Mouse (Mus musculus): ENCODE results near the gene Tasp1. TPM values are rescaled to one million over a fixed set of nuclear protein-coding genes. Genes with fewer than 3 reads are reported as not detected.
A peak's percentile ranks its signal among the peaks of the same experiment; 100 is the strongest.
"Not testable (repeated sequence)": the region's sequence is repeated elsewhere in the genome, so short reads cannot be mapped to it uniquely, and the experiment has no call there.

Tasp1 gene
- polyA plus RNA-seq, 1 experiment from 2014 or later = 20.5 TPM

GRCm38 (mm10) chr2:140093433-140093832, 26.8 kb upstream of the Tasp1 start:
- DNase-seq (ENCODE audit: low spot score) (no peak), ATAC-seq (ENCODE audit: low FRiP score) (no peak)
- no peaks in the 10 kb centered on the region for H3K9me3 ChIP-seq (ENCODE audit: control insufficient read depth, low read length)
- H3K27ac ChIP-seq = no peak overlapping the region
- WGBS = 93% methylated on average over 5 of the region's 5 CpGs
- no peak overlapping the region for H3K4me3 ChIP-seq (replicated peaks; ENCODE audit: low read length)
- no peak overlapping the region for H3K4me2 ChIP-seq (replicated peaks)
- no peak overlapping the region for H3K9ac ChIP-seq
- no peaks in the 10 kb centered on the region for H3K27me3 ChIP-seq (ENCODE audit: control insufficient read depth, insufficient read depth, low read length)
- H3K36me3 ChIP-seq (replicated peaks; ENCODE audit: control insufficient read depth, insufficient read depth) = no peaks in the 10 kb centered on the region
- no peaks in the 10 kb centered on the region for H3K4me1 ChIP-seq (replicated peaks; ENCODE audit: control insufficient read depth, insufficient read depth, low read length)

DNA sequence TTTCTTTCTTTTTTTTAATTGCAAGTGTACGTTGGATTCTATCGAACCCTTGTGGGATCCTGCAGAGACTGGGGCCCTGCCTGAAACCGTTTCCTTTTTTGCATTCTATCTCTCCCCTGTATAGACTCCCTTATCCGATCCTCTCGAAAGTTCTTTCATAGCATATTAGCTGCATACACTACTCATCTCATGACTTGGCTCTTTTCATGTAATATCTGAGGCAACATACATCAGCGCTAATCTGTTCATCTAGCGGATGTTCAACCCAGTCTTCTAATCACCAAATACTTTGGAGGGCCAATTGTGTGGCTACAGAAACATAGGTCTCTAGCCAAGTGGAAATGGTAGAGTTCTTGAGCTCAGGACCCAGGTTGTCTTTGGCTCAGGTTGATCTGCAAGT, 17.6 kb upstream of the Tasp1 start:
- Histone ChIP-seq H3K27ac (no peak overlapping the region), H3K4me1 (replicated peaks; ENCODE audit: control insufficient read depth, insufficient read depth, low read length) (no peaks in the 10 kb centered on the region), H3K4me2 (replicated peaks) (no peak overlapping the region), H3K9me3 (ENCODE audit: control insufficient read depth, low read length) (no peaks in the 10 kb centered on the region), H3K4me3 (replicated peaks; ENCODE audit: low read length) (no peak overlapping the region), H3K27me3 (ENCODE audit: control insufficient read depth, insufficient read depth, low read length) (no peaks in the 10 kb centered on the region), H3K36me3 (replicated peaks; ENCODE audit: control insufficient read depth, insufficient read depth) (no peaks in the 10 kb centered on the region), H3K9ac (no peak overlapping the region)
- no peak for DNase-seq (ENCODE audit: low spot score)
- no peak for ATAC-seq (ENCODE audit: low FRiP score)
- WGBS = 96% methylated on average over 7 of the region's 7 CpGs

GRCm38 (mm10) chr2:140080747-140081577, 14.4 kb upstream of the Tasp1 start:
- 91% methylated on average over 11 of the region's 11 CpGs for WGBS

DNA sequence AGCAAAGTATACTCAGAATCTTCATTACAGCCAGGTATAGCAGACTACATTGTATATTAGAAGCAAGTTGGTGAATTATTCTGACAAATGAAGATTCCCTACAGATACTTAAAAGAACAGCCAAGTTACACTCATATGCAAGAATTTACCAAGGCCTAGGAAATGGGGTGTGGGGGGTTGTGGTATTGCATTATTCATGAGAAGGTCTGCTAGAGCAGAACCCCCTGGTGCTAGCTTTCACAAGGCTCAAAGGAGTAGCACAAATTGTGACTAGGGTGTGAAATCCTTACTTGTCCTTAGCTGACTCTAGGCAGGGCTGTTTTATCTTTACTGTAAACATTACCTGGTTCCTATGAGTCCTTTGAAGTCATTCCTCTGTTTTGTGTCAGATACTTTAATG, 12.7 kb upstream of the Tasp1 start:
- not testable (repeated sequence) for DNase-seq (ENCODE audit: low spot score); ATAC-seq (ENCODE audit: low FRiP score); H3K9me3 ChIP-seq (ENCODE audit: control insufficient read depth, low read length); H3K36me3 ChIP-seq (replicated peaks; ENCODE audit: control insufficient read depth, insufficient read depth); H3K9ac ChIP-seq; H3K4me3 ChIP-seq (replicated peaks; ENCODE audit: low read length); H3K27ac ChIP-seq; H3K4me2 ChIP-seq (replicated peaks); H3K4me1 ChIP-seq (replicated peaks; ENCODE audit: control insufficient read depth, insufficient read depth, low read length); H3K27me3 ChIP-seq (ENCODE audit: control insufficient read depth, insufficient read depth, low read length)

More at GRCm38 (mm10) chr2:140080747-140081577, 14.4 kb upstream of the Tasp1 start:
- Histone ChIP-seq H3K9ac (no peak overlapping the region), H3K9me3 (ENCODE audit: control insufficient read depth, low read length) (no peaks in the 10 kb centered on the region), H3K27ac (no peak overlapping the region), H3K4me1 (replicated peaks; ENCODE audit: control insufficient read depth, insufficient read depth, low read length) (no peaks in the 10 kb centered on the region), H3K36me3 (replicated peaks; ENCODE audit: control insufficient read depth, insufficient read depth) (no peaks in the 10 kb centered on the region), H3K27me3 (ENCODE audit: control insufficient read depth, insufficient read depth, low read length) (no peaks in the 10 kb centered on the region), H3K4me2 (replicated peaks) (no peak overlapping the region), H3K4me3 (replicated peaks; ENCODE audit: low read length) (no peak overlapping the region)
- ATAC-seq (ENCODE audit: low FRiP score) = no peak
- no peak for DNase-seq (ENCODE audit: low spot score)

- Histone ChIP-seq H3K9ac (no peak overlapping the region), H3K36me3 (replicated peaks; ENCODE audit: control insufficient read depth, insufficient read depth) (no peaks in the 10 kb centered on the region), H3K4me1 (replicated peaks; ENCODE audit: control insufficient read depth, insufficient read depth, low read length) (no peaks in the 10 kb centered on the region), H3K27me3 (ENCODE audit: control insufficient read depth, insufficient read depth, low read length) (no peaks in the 10 kb centered on the region), H3K9me3 (ENCODE audit: control insufficient read depth, low read length) (no peaks in the 10 kb centered on the region), H3K4me3 (replicated peaks; ENCODE audit: low read length) (no peak overlapping the region), H3K27ac (no peak overlapping the region), H3K4me2 (replicated peaks) (no peak overlapping the region)
- no peak for ATAC-seq (ENCODE audit: low FRiP score)
- DNase-seq (ENCODE audit: low spot score) = no peak
- WGBS = 52% methylated on average over 6 of the region's 6 CpGs
These were observed 12.1 kb upstream of the Tasp1 start for GRCm38 (mm10) chr2:140078600-140079280.

DNA sequence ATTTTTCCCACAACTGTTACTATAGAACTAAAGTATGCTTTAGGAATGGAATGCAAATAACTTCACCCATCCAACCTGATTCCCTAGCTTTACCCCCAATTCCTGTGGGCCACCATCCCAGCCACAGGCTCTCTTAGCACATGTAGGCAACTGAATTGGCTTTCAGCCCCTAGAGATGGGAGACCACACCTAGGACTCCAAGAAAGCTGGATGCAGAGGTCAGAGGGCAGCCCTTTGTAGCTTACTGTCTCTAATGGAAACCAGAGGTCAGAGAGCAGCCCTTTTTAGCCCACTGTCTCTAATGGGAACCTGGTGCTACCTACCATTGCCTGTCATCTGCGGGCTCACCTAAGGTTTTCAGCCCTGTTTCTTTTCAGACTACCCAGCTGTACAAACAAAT, 10.9 kb upstream of the Tasp1 start:
- 26% methylated on average over 1 of the region's 1 CpGs for WGBS

GRCm38 (mm10) chr2:140075150-140075549, 8.5 kb upstream of the Tasp1 start:
- WGBS = 87% methylated on average over 3 of the region's 3 CpGs
- Histone ChIP-seq H3K4me3 (replicated peaks; ENCODE audit: low read length) (no peak overlapping the region), H3K4me2 (replicated peaks) (no peak overlapping the region), H3K9me3 (ENCODE audit: control insufficient read depth, low read length) (no peaks in the 10 kb centered on the region), H3K9ac (no peak overlapping the region), H3K4me1 (replicated peaks; ENCODE audit: control insufficient read depth, insufficient read depth, low read length) (no peaks in the 10 kb centered on the region), H3K36me3 (replicated peaks; ENCODE audit: control insufficient read depth, insufficient read depth) (no peaks in the 10 kb centered on the region), H3K27ac (no peak overlapping the region), H3K27me3 (ENCODE audit: control insufficient read depth, insufficient read depth, low read length) (no peaks in the 10 kb centered on the region; the same call in 1 of the 2 replicates)
- ATAC-seq (ENCODE audit: low FRiP score) = no peak
- DNase-seq (ENCODE audit: low spot score) = no peak

More for the DNA sequence above, 10.9 kb upstream of the Tasp1 start:
- Histone ChIP-seq H3K27ac (no peak overlapping the region), H3K9me3 (ENCODE audit: control insufficient read depth, low read length) (no peaks in the 10 kb centered on the region), H3K36me3 (replicated peaks; ENCODE audit: control insufficient read depth, insufficient read depth) (no peaks in the 10 kb centered on the region), H3K4me1 (replicated peaks; ENCODE audit: control insufficient read depth, insufficient read depth, low read length) (no peaks in the 10 kb centered on the region), H3K27me3 (ENCODE audit: control insufficient read depth, insufficient read depth, low read length) (no peaks in the 10 kb centered on the region), H3K9ac (no peak overlapping the region), H3K4me3 (replicated peaks; ENCODE audit: low read length) (no peak overlapping the region), H3K4me2 (replicated peaks) (no peak overlapping the region)
- DNase-seq (ENCODE audit: low spot score) (no peak), ATAC-seq (ENCODE audit: low FRiP score) (no peak)

DNA sequence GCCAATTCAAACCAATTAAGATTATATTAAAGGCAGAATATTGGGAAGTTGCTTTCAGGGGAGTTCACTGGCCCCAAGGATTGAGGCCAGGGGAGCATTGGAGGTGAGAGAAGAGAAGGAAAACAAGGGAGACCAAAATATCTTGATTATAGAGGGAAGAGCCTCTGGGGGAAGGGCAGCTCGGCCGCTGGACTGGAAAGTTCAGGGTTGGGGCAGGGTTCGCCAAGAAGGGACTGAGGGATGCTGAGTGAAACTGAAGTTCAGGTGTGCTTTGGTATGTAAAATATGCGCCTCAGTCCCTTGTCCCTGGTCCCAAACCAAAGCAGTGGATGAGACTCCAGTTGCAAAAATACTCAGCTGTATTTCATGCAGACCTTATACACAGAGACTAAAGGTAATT, 911 bp upstream of the Tasp1 start:
- ATAC-seq (ENCODE audit: low FRiP score) (no peak), DNase-seq (ENCODE audit: low spot score) (no peak)
- Histone ChIP-seq H3K4me2 (replicated peaks) (peak overlapping the region; percentile 92), H3K27me3 (ENCODE audit: control insufficient read depth, insufficient read depth, low read length) (no peaks in the 10 kb centered on the region; the same call in 1 of the 2 replicates), H3K36me3 (replicated peaks; ENCODE audit: control insufficient read depth, insufficient read depth) (no peaks in the 10 kb centered on the region), H3K4me1 (replicated peaks; ENCODE audit: control insufficient read depth, insufficient read depth, low read length) (peaks cover 9% of the 10 kb centered on the region; the same call in 1 of the 2 replicates), H3K9me3 (ENCODE audit: control insufficient read depth, low read length) (no peaks in the 10 kb centered on the region), H3K9ac (peak overlapping the region; percentile 80), H3K27ac (peak overlapping the region; percentile 92), H3K4me3 (replicated peaks; ENCODE audit: low read length) (peak overlapping the region; percentile 91)
- WGBS = 57% methylated on average over 4 of the region's 4 CpGs

GRCm38 (mm10) chr2:140065676-140066075, 929 bp downstream of the Tasp1 start:
- Histone ChIP-seq H3K27me3 (ENCODE audit: control insufficient read depth, insufficient read depth, low read length) (no peaks in the 10 kb centered on the region), H3K4me1 (replicated peaks; ENCODE audit: control insufficient read depth, insufficient read depth, low read length) (peaks cover 9% of the 10 kb centered on the region; the same call in 1 of the 2 replicates), H3K4me2 (replicated peaks) (peak overlapping the region; percentile 92), H3K36me3 (replicated peaks; ENCODE audit: control insufficient read depth, insufficient read depth) (no peaks in the 10 kb centered on the region), H3K4me3 (replicated peaks; ENCODE audit: low read length) (peak overlapping the region; percentile 91), H3K9ac (peak overlapping the region; percentile 93), H3K9me3 (ENCODE audit: control insufficient read depth, low read length) (no peaks in the 10 kb centered on the region), H3K27ac (peak overlapping the region; percentile 92; the same call in 1 of the 2 replicates)
- DNase-seq (ENCODE audit: low spot score) (no peak), ATAC-seq (ENCODE audit: low FRiP score) (no peak)
- 76% methylated on average over 8 of the region's 8 CpGs for WGBS
